Mouse (Mus musculus): ENCODE results near the gene Kcnk15.

Kcnk15 gene

GRCm38 (mm10) chr2:163853461-163853901 is at the start of gene Kcnk15:
Gene Kcnk15 (plus strand): TSS chr2:163853651.
- DNase-seq, result no peak

- DNase-seq, result no peak
Measured at GRCm38 (mm10) chr2:163803838-163804237, 49.6 kb upstream of the Kcnk15 start.

GRCm38 (mm10) chr2:163809166-163809565 is 44.3 kb upstream of the Kcnk15 start:
- no peak for DNase-seq

GRCm38 (mm10) chr2:163809704-163810103 is 43.7 kb upstream of the Kcnk15 start:
- DNase-seq, result no peak

- DNase-seq, result no peak
Measured at GRCm38 (mm10) chr2:163813077-163813476, 40.4 kb upstream of the Kcnk15 start.

- no peak for DNase-seq
Measured at GRCm38 (mm10) chr2:163814739-163815465, 38.5 kb upstream of the Kcnk15 start.

GRCm38 (mm10) chr2:163820607-163821006 is 32.8 kb upstream of the Kcnk15 start, which contains the start of gene Ccn5:
Gene Ccn5 (plus strand): TSS chr2:163820861.
- peak; percentile 37 for DNase-seq

GRCm38 (mm10) chr2:163823248-163823647 is 30.2 kb upstream of the Kcnk15 start:
- DNase-seq, result peak; percentile 56

GRCm38 (mm10) chr2:163823771-163824170 is 29.7 kb upstream of the Kcnk15 start:
- DNase-seq, result peak; percentile 48

- DNase-seq, result no peak
Measured at GRCm38 (mm10) chr2:163825861-163826260, 27.6 kb upstream of the Kcnk15 start.

GRCm38 (mm10) chr2:163826494-163826893 is 27.0 kb upstream of the Kcnk15 start:
- no peak for DNase-seq

- DNase-seq, result no peak
Measured at GRCm38 (mm10) chr2:163831163-163831562, 22.3 kb upstream of the Kcnk15 start.

GRCm38 (mm10) chr2:163838043-163838442 is 15.4 kb upstream of the Kcnk15 start:
- DNase-seq, result peak; percentile 82

- peak; percentile 63 for DNase-seq
Measured at GRCm38 (mm10) chr2:163839519-163839918, 13.9 kb upstream of the Kcnk15 start.

GRCm38 (mm10) chr2:163842043-163842442 is 11.4 kb upstream of the Kcnk15 start:
- DNase-seq, result peak; percentile 10

- no peak for DNase-seq
Measured at GRCm38 (mm10) chr2:163857233-163857632, 3.8 kb downstream of the Kcnk15 start.

GRCm38 (mm10) chr2:163858254-163858947 is 5.0 kb downstream of the Kcnk15 start:
- peak; percentile 26 for DNase-seq

GRCm38 (mm10) chr2:163865311-163865710 is 11.9 kb downstream of the Kcnk15 start:
- DNase-seq, result no peak

GRCm38 (mm10) chr2:163866061-163866460 is 12.6 kb downstream of the Kcnk15 start:
- DNase-seq, result no peak

- DNase-seq, result no peak
Measured at GRCm38 (mm10) chr2:163869783-163870182, 16.3 kb downstream of the Kcnk15 start.

GRCm38 (mm10) chr2:163871266-163871665 is 17.8 kb downstream of the Kcnk15 start:
- DNase-seq, result no peak

- no peak for DNase-seq
Measured at GRCm38 (mm10) chr2:163871906-163872305, 18.5 kb downstream of the Kcnk15 start.

- DNase-seq, result no peak
Measured at GRCm38 (mm10) chr2:163874877-163875276, 21.4 kb downstream of the Kcnk15 start.

- DNase-seq, result no peak
Measured at GRCm38 (mm10) chr2:163875484-163875883, 22.0 kb downstream of the Kcnk15 start.
